ENCODE assay signal across 8 mouse cellular contexts in the genomic region with DNA sequence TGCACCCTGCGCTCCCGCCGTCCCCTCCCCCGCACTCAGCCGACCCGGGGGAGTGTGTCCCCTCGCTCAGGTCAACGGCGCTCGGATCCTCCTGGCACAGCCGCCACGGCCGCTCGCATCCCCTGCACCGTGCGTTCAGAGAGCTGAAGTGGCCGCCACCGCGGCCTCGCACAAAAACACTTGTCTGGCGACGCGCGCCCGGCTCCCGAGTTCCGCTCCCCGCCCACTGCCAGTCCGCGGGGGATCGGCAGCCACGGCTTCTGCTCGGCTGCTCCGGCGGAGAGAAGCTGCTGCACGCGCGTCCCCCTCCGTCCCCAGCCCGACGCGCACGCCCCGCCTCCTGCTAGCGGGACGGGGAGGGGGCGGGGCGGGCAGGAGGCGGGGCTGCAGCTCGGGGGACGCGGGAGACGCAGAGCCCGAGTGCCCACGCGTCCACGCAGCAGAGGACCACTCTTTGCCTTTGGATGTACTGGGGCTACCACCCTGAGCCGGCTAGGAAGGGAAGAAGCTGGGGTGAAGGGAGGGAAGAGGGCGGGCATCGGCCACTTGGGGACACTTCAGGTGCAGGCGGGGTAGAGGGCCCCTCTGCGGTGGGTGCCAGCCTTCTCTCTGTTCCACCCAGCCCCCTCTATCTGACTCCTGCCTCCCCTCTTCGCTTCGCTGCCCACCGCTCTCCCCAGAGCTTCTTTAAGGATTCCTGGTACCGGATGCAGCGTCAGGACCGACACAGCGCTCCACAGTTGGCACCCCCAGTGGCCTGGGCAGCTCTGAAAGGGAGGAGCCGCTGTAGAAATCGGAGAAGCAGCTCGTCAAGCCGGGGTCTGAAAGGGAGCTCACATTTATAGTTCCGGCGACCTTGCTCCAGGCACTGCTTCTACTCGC. TPM values are rescaled to one million over a fixed set of nuclear protein-coding genes. Genes with fewer than 3 reads are reported as not detected.
DNase-seq lines count a peak whose midpoint lies in the region; ATAC-seq lines count a peak whose summit lies in the region.

TSS of gene Mtcl1 (minus strand) at position 291 of the 882 bp plus-strand sequence.

- peak within 1 kb of the TSS; percentile 61 for H3K9ac ChIP-seq in intestine, embryonic 14.5 days (ENCODE audit: low read length)

- no peaks in the 10 kb centered on the region for H3K9me3 ChIP-seq in intestine, embryonic 14.5 days (ENCODE audit: control insufficient read depth, low read length)

- peak within 1 kb of the TSS; percentile 73 for H3K4me3 ChIP-seq in intestine, embryonic 14.5 days (ENCODE audit: low read depth, low read length)

- peak; percentile 67 for ATAC-seq in intestine, embryonic 14.5 days (replicated peaks; ENCODE audit: low FRiP score, low TSS enrichment, low read depth)
- peak; percentile 60 for ATAC-seq in megakaryocyte progenitor cell, adult 5-6 weeks (replicated peaks; ENCODE audit: poor library complexity)
- ATAC-seq in monocyte, adult 5-6 weeks (replicated peaks; ENCODE audit: insufficient number of reproducible peaks, low FRiP score, low TSS enrichment, poor library complexity, severe bottlenecking), result no peak

- intact Hi-C loops in gastrocnemius, postnatal 36 days (cut with DNase I), result no loop called here
- intact Hi-C loops in left cerebral cortex, postnatal 14 days (cut with DNase I), result loop anchor here (2.0 kb wide), 3 partner anchors 35 to 215 kb away; no protein-coding TSS in a partner anchor

- no peaks in the 10 kb centered on the region for H3K36me3 ChIP-seq in intestine, embryonic 14.5 days (ENCODE audit: control insufficient read depth, insufficient read depth, low read length)

- WGBS in intestine, embryonic 14.5 days, result under 1% methylated on average over 67 of the region's 76 CpGs

- H3K4me2 ChIP-seq in intestine, embryonic 14.5 days (ENCODE audit: low read length), result peak within 1 kb of the TSS; percentile 92

- H3K27ac ChIP-seq in intestine, embryonic 14.5 days (ENCODE audit: low read depth), result peak within 1 kb of the TSS; percentile 51; the same call in 1 of the 2 replicates

- peak; percentile 51 for DNase-seq in adrenal gland, adult 8-10 months
- DNase-seq in embryo, embryonic 10 days (ENCODE audit: low spot score), result peak; percentile 88
- DNase-seq in gastrocnemius, postnatal 36 days, result peak; percentile 58 to 65
- DNase-seq in intestine, embryonic 14.5 days (ENCODE audit: low spot score), result peak; percentile 84
- peak; percentile 81 to 87 for DNase-seq in left cerebral cortex, postnatal 14 days (ENCODE audit: low spot score in 2 of 2)
- DNase-seq in right cerebral cortex, postnatal 14 days, result peak; percentile 83

- H3K27me3 ChIP-seq in intestine, embryonic 14.5 days (replicated peaks; ENCODE audit: control insufficient read depth, insufficient read depth, low read length), result peaks cover 34% of the 10 kb centered on the region

- peaks cover 31% of the 10 kb centered on the region for H3K4me1 ChIP-seq in intestine, embryonic 14.5 days (replicated peaks; ENCODE audit: control insufficient read depth, insufficient read depth, low read length)

RNA-seq across cellular contexts. Expression of gene Mtcl1, which starts in this region (rescaled TPM):
- 10 to 100 TPM in 2 of 4 experiments, 1 to 10 TPM in 2; 8.2 to 17.0 (median 11.1) TPM for total RNA-seq in adrenal gland, adult 8-10 months (2022)
- 1 to 10 TPM; 4.6 to 6.0 TPM for total RNA-seq in gastrocnemius, postnatal 36 days (2021)
- polyA plus RNA-seq in intestine, embryonic 14.5 days (2014; fragmentation: Nextera tagmentation; extraction: Ambion mirVana), result 11.7 and 14.6 TPM in 2 replicates
- total RNA-seq in left cerebral cortex, postnatal 14 days (2021), result 10 to 100 TPM; 62.7 to 87.2 TPM
- not detected in 2 replicates for total RNA-seq in megakaryocyte progenitor cell, adult 5-6 weeks (2015)
- 0.14 TPM in 1 of 2 replicates, not detected in the other for total RNA-seq in megakaryocyte progenitor cell, adult 5-6 weeks (2017)
- total RNA-seq in monocyte, adult 5-6 weeks (2017), result 1.1 TPM in 1 of 3 replicates, not detected in the others

Comparison
In these comparisons a context has a peak if more than half of its experiments do, and no peak if none do; other contexts are left out.
1. Peak in ATAC-seq in megakaryocyte progenitor cell, adult 5-6 weeks; RNA of the gene not detected or under 1 TPM.